Mouse (Mus musculus) forebrain, embryonic 13.5 days (tissue): Measurements from ENCODE around the gene Gucy2c. TPM values are rescaled to one million over a fixed set of nuclear protein-coding genes. Genes with fewer than 3 reads are reported as not detected.

Source experiments
- ATAC-seq: fragments of 200-750 bp; cut with Nextera tagmentation; 2 replicates; pipeline ENCODE4 v1.8.0; 2017
- H3K27ac ChIP-seq: fragments of 300-500 bp; sonication (generic); 2 replicates; pipeline ENCODE4 v1.5.1; 2015; ENCODE audit warnings: inconsistent platforms, mild to moderate bottlenecking, moderate library complexity
- H3K27me3 ChIP-seq: fragments of 300-500 bp; sonication (generic); 2 replicates; pipeline ENCODE4 v1.6.1; 2015; ENCODE audit warnings: mild to moderate bottlenecking, inconsistent platforms
- H3K36me3 ChIP-seq: fragments of 300-500 bp; sonication (generic); 2 replicates; pipeline ENCODE4 v1.6.1; 2015; ENCODE audit warnings: mild to moderate bottlenecking, inconsistent platforms; ENCODE audit not compliant: poor library complexity, severe bottlenecking
- H3K4me1 ChIP-seq: fragments of 300-500 bp; sonication (generic); 2 replicates; pipeline ENCODE4 v1.6.1; 2015; ENCODE audit warnings: inconsistent platforms
- H3K4me2 ChIP-seq: fragments of 300-500 bp; sonication (generic); 2 replicates; pipeline ENCODE4 v1.6.1; 2015; ENCODE audit warnings: inconsistent platforms, mild to moderate bottlenecking, moderate library complexity
- H3K4me3 ChIP-seq: fragments of 300-500 bp; sonication (generic); 2 replicates; pipeline ENCODE4 v1.5.1; 2015; ENCODE audit warnings: mild to moderate bottlenecking, inconsistent platforms
- H3K9ac ChIP-seq: fragments of 300-500 bp; sonication (generic); 2 replicates; pipeline ENCODE4 v1.6.1; 2015; ENCODE audit warnings: mild to moderate bottlenecking, inconsistent platforms
- H3K9me3 ChIP-seq: fragments of 300-500 bp; sonication (generic); replicated peaks from 2 replicates; pipeline ENCODE4 v1.6.1; 2016; ENCODE audit warnings: inconsistent platforms
- WGBS: fragments of 180-500 bp; shearing (Covaris S2); methylation state at CpG from one replicate; pipeline ENCODE4 v1.1.7; 2015; 5-methylcytosine and 5-hydroxymethylcytosine counted together
- polyA plus RNA-seq: library from polyadenylated mRNA; unstranded; fragments of >200 nt; fragmentation: Nextera tagmentation; extraction: Ambion mirVana; gene quantifications from 2 replicates; pipeline ENCODE4 v1.2.1, GENCODE M21; 2015

The Gucy2c gene
- 0.13 TPM in 2 replicates for polyA plus RNA-seq

DNA sequence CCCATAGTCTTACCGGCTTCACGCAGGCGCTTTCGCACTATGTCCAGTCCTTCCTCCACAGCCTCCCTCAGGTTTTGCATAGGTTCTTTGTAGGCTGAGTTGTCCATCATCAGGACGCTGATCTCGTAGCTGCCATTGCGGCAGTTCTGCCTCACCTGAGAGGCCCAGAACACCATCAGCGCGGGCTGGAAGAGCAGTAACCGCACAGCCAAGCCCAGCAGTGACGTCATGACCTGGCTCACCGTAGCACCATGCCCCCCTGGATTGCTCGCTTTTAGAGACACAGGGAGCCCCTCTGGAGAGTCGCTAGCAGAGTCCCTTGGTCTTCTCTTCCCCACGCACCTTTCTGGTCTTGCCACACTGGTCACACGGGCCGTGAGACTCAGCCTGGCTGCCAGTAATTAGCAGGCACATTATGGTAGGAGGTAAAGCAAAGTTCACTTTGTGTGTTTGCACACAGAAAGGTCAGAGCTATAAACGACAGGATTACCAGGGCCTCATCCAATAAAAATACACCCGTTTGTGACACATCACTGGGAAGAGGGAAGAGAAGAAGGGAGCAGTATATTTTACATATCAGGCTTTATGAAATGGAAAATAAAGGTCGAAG, at the start of gene Gucy2c:
TSS of gene Gucy2c (minus strand) at position 389 of the 610 bp plus-strand sequence.
- no peaks in the 10 kb centered on the region for H3K27me3 ChIP-seq
- no peaks in the 10 kb centered on the region for H3K4me1 ChIP-seq
- no peak within 1 kb of the TSS for H3K9ac ChIP-seq
- no peak within 1 kb of the TSS for H3K4me2 ChIP-seq
- 81% methylated on average over 20 of the region's 20 CpGs for WGBS
- no peak within 1 kb of the TSS for H3K4me3 ChIP-seq
- H3K9me3 ChIP-seq = no peaks in the 10 kb centered on the region
- no peak for ATAC-seq
- H3K36me3 ChIP-seq = no peaks in the 10 kb centered on the region
- no peak within 1 kb of the TSS for H3K27ac ChIP-seq

DNA sequence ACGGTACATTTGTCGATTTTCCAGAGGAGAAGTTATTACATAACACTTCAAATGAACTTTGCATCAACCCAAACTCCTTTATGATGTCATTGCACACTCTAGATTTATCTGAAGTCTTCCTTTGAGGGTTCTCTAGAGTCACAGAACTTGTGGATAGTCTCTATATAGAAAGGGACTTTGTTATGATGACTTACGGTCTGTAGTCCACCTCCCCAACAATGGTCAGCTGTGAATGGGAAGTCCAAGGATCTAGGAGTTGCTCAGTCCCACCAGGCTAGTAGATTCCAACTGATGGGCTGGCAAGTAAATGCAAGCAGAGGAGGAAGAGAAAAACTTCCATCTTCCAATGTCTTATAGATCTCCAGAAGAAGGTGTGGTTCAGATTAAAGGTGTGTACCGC, 47.1 kb upstream of the Gucy2c start:
- peak overlapping the region; percentile 79 for H3K4me3 ChIP-seq
- peaks cover 18% of the 10 kb centered on the region for H3K36me3 ChIP-seq
- H3K4me2 ChIP-seq = peak overlapping the region; percentile 60
- no peak; the same call in 1 of the 2 replicates for ATAC-seq
- H3K9me3 ChIP-seq = no peaks in the 10 kb centered on the region
- H3K9ac ChIP-seq = peak overlapping the region; percentile 61
- peaks cover 12% of the 10 kb centered on the region; the same call in 1 of the 2 replicates for H3K27me3 ChIP-seq
- peaks cover 13% of the 10 kb centered on the region for H3K4me1 ChIP-seq
- peak overlapping the region; percentile 58; the same call in 1 of the 2 replicates for H3K27ac ChIP-seq
- WGBS = 35% methylated on average over 4 of the region's 4 CpGs

DNA sequence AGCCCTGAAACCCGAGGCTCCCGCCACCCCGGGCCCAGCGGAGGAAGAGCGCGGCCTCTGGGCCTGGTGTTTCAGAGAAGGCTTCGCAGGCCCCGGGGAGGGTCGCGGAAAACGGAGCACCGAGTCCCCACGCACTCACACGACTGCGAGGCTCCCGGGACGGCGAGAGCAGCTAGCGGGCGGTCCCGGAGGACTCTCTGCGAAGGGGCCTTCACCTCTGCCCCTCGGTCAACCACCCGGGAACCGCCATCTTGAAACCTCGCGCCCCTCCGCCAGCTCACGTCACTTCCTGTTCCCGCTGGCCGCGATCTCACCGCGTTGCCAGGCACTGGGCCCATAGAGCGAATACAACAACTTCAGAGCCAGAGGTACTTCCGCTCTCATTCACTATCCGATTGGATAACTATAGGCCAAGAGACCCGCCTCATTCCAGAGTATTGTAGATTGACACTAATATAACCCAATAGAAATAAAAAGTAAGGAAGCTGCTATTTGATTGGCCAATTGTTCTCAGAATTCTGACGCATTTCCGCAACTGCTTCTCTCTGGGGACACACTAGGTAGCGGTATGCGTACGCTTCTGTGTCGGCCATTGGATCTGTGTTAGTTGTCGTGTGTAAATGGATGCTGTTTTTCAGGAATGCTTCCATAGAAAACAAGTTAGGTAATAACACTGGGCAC, 46.5 kb upstream of the Gucy2c start, which contains the start of gene Wbp11:
TSS of gene Wbp11 (minus strand) at position 353 of the 681 bp plus-strand sequence.
- Histone ChIP-seq H3K9me3 (no peaks in the 10 kb centered on the region), H3K4me3 (peak within 1 kb of the TSS; percentile 79), H3K4me2 (peak within 1 kb of the TSS; percentile 78), H3K27me3 (peaks cover 12% of the 10 kb centered on the region; the same call in 1 of the 2 replicates), H3K36me3 (peaks cover 21% of the 10 kb centered on the region), H3K27ac (peak within 1 kb of the TSS; percentile 58; the same call in 1 of the 2 replicates), H3K9ac (peak within 1 kb of the TSS; percentile 88), H3K4me1 (peaks cover 13% of the 10 kb centered on the region)
- peak; percentile 100 for ATAC-seq
- WGBS = under 1% methylated on average over 45 of the region's 45 CpGs

DNA sequence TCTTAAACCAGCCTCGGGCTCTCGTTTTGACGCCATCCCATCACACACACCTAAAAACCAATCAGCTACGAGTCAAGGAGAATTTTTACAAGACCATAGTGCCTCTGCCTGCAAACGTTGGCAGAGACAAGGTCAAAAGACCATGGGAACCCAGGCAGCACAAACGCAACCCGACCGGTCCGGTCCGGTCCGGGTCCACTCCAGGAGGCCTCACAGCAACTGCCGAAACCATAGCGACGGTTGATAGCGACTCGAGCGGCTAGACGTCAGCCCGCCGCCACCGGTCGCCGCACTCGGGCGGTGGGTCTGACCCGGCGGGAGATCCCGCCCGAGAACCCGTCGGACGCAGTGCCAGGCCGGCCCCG, 45.9 kb upstream of the Gucy2c start, which contains the start of gene BC049715:
TSS of gene BC049715 (plus strand) at position 111 of the 365 bp plus-strand sequence.
- H3K27ac ChIP-seq = peak within 1 kb of the TSS; percentile 58; the same call in 1 of the 2 replicates
- peak within 1 kb of the TSS; percentile 79 for H3K4me3 ChIP-seq
- peaks cover 13% of the 10 kb centered on the region for H3K4me1 ChIP-seq
- H3K4me2 ChIP-seq = peak within 1 kb of the TSS; percentile 78
- WGBS = under 1% methylated on average over 34 of the region's 34 CpGs
- H3K9me3 ChIP-seq = no peaks in the 10 kb centered on the region
- H3K9ac ChIP-seq = peak within 1 kb of the TSS; percentile 88
- no peak; the same call in 1 of the 2 replicates for ATAC-seq
- H3K27me3 ChIP-seq = peaks cover 12% of the 10 kb centered on the region; the same call in 1 of the 2 replicates
- peaks cover 26% of the 10 kb centered on the region for H3K36me3 ChIP-seq

DNA sequence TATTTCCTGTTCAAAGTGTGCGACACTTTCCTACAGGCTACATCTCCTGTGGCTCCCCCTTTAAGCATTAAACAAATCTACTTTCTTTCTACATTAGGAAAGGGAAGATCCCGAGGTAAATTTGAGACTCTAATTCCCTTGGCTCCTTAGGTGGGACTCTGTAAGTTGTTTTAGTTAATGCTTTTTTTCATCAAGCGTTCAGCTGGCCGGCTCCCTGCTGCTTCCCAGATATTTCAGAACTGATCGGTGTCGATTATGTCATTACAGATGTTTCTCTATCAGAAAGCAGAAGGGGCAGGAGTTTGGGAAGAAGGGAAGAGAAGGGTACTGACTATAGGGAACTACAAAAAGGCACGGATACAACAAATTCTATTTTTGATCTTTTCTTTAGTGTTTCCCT, 45.6 kb upstream of the Gucy2c start:
- H3K36me3 ChIP-seq = peaks cover 30% of the 10 kb centered on the region

DNA sequence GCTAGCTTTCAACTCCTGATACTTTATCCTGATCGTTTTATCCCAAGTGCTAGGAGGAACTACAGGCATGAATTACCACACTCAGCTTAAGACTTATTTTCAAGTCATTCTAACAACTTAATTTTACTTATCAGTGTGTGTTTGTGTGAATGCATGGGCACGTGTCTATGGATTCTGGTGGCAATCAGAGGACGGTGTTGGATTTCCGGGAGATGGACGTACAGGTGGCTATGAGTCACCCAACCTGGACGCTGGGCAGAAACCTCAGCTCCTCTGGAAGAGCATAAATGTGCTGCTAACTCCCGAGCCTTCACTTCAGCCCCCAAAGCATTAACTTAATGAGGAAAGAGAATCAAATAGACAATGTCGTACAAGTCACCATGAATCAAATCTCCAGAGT, 43.4 kb upstream of the Gucy2c start:
- Histone ChIP-seq H3K4me3 (no peak overlapping the region), H3K27ac (no peak overlapping the region), H3K36me3 (peaks cover 51% of the 10 kb centered on the region), H3K27me3 (no peaks in the 10 kb centered on the region), H3K9me3 (no peaks in the 10 kb centered on the region), H3K9ac (no peak overlapping the region), H3K4me1 (peaks cover 13% of the 10 kb centered on the region), H3K4me2 (no peak overlapping the region)
- 95% methylated on average over 8 of the region's 8 CpGs for WGBS
- no peak for ATAC-seq

More for the DNA sequence above, 45.6 kb upstream of the Gucy2c start:
- H3K4me1 ChIP-seq = peaks cover 13% of the 10 kb centered on the region
- H3K27me3 ChIP-seq = peaks cover 12% of the 10 kb centered on the region; the same call in 1 of the 2 replicates
- peak overlapping the region; percentile 79 for H3K4me3 ChIP-seq
- no peaks in the 10 kb centered on the region for H3K9me3 ChIP-seq
- peak overlapping the region; percentile 88 for H3K9ac ChIP-seq
- H3K4me2 ChIP-seq = peak overlapping the region; percentile 78
- WGBS = 18% methylated on average over 7 of the region's 7 CpGs
- no peak overlapping the region for H3K27ac ChIP-seq
- no peak for ATAC-seq

DNA sequence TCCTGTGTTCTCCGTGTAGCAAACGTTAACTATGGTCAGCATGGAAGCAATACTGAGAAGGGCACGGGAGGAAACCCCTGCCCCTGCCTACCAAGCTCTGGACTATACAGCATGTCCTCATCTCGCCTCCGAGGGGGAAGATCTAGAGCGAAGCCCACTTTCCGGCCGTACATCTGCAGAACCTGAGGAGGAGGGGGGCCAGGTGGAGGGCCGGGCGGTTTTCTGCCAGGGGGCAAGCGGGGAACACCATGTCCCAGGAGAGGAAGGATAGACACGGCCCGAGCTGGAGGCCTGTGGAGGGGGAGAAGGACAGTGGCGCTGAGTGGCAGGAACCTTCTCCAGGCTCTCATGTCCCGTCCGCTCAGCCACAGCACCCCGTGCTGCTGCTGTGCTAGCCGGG, 39.5 kb upstream of the Gucy2c start:
- ATAC-seq = no peak
- Histone ChIP-seq H3K9me3 (no peaks in the 10 kb centered on the region), H3K4me1 (no peaks in the 10 kb centered on the region), H3K4me3 (no peak overlapping the region), H3K9ac (no peak overlapping the region), H3K27ac (no peak overlapping the region), H3K27me3 (no peaks in the 10 kb centered on the region), H3K4me2 (no peak overlapping the region), H3K36me3 (peaks cover 90% of the 10 kb centered on the region)
- 97% methylated on average over 18 of the region's 18 CpGs for WGBS

DNA sequence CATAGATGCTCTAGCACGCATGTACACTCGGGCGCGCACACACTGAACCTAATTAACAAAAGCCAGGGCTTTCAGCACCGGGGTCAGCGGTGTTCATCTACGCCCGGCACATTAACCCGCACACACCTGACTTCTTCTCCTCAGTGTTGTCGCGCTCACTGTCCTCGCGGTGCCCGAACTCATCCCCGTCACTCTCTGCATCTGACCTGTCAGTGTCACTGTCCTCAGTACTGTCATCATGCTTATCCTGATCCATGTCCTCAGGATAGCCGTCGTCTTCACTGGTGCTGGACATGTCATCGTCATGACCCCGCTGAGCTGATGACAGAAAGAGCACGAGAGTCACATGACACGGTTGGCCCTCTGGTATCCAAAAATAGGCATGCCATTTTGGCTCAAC, 38.8 kb upstream of the Gucy2c start:
- Histone ChIP-seq H3K9ac (no peak overlapping the region), H3K4me2 (no peak overlapping the region), H3K4me1 (no peaks in the 10 kb centered on the region), H3K9me3 (no peaks in the 10 kb centered on the region), H3K36me3 (peaks cover 92% of the 10 kb centered on the region), H3K27ac (no peak overlapping the region), H3K4me3 (no peak overlapping the region), H3K27me3 (no peaks in the 10 kb centered on the region)
- WGBS = 96% methylated on average over 21 of the region's 21 CpGs
- ATAC-seq = no peak

DNA sequence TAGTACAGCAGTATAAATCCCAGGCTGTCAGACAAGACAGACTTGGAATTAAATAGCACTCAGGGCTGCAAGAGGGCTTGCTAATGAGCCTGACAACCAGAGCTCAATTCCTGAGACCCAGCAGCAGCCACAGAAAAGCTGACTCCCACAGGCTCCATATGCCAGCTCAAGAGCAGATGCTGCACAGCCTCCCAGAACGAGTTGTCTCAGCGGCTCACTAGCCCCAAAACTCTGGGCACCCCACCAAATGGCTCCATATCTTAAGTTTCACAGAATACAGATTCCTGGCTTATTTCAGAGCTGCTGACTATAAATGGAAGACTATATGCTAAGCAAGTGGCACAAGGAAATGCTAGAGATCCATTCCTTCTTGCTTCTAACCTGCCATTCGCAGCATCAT, 36.0 kb upstream of the Gucy2c start:
- Histone ChIP-seq H3K4me2 (no peak overlapping the region), H3K36me3 (peaks cover 95% of the 10 kb centered on the region), H3K9ac (no peak overlapping the region), H3K4me3 (no peak overlapping the region), H3K27ac (no peak overlapping the region), H3K27me3 (no peaks in the 10 kb centered on the region), H3K9me3 (no peaks in the 10 kb centered on the region), H3K4me1 (no peaks in the 10 kb centered on the region)
- 100% methylated on average over 3 of the region's 3 CpGs for WGBS
- peak; percentile 46; the same call in 1 of the 2 replicates for ATAC-seq

DNA sequence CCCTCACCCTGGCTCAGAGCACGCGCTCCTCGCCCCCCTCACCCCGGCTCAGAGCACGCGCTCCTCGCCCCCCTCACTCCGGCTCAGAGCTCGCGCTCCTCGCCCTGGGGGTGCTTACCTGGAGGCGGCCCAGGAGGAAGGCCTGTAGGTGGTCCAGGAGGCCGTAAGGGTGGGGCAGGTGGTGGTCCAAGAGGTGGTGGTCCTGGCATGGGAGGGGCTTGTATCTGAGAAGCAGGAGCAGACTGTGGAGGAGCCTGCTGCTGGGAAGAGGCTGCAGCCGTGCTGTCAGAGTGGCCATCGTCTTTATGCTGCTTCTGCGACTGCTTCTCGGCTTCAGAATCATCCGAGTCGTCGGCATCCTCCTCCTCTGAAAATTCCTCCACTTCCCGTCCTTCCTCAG, 35.3 kb upstream of the Gucy2c start:
- Histone ChIP-seq H3K36me3 (peaks cover 95% of the 10 kb centered on the region), H3K27ac (no peak overlapping the region), H3K4me1 (no peaks in the 10 kb centered on the region), H3K27me3 (no peaks in the 10 kb centered on the region), H3K4me3 (no peak overlapping the region), H3K4me2 (no peak overlapping the region), H3K9ac (no peak overlapping the region), H3K9me3 (no peaks in the 10 kb centered on the region)
- WGBS = 94% methylated on average over 21 of the region's 21 CpGs
- ATAC-seq = no peak

DNA sequence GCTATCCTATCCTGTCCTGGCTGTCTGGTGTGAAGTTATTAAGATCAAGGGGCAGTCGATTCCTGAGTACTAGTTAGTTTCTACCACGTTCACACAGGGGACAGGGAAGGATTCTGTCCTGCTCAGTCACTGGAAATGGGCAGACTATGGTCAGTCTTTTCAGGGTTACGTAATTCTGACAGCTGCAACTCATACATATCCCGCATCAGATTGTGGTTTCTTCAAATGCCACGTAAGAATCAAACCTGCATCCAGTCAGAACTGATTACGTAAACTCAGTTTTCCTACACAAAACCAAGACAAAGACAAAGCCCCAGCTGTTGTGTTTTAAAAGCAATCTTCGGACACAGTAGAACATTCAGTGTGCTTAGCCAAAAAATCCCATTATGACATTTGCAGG, 33.8 kb upstream of the Gucy2c start:
- no peak for ATAC-seq
- 95% methylated on average over 7 of the region's 7 CpGs for WGBS
- H3K27ac ChIP-seq = no peak overlapping the region

DNA sequence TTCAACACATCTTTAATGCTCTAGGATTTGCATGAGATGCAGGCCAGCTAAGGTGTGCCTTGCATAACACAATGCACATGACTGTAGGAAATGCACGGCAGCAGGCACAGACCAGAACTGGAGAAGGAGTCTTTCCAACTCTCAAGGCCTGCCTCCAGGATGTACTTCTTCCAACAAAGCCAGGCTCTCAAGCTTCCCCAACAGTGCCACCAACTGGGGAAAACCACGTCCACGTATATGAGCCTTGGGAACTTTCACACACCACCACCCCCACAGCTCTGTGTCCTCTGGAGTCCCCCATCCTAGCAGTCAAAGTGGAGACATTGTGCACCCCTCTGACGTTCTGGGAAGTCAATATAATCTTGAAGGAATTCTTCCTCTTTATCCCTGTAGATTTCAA, 31.6 kb upstream of the Gucy2c start:
- Histone ChIP-seq H3K9ac (no peak overlapping the region), H3K4me3 (no peak overlapping the region), H3K27me3 (no peaks in the 10 kb centered on the region), H3K4me2 (no peak overlapping the region), H3K4me1 (peaks cover 16% of the 10 kb centered on the region), H3K9me3 (no peaks in the 10 kb centered on the region), H3K27ac (no peak overlapping the region), H3K36me3 (peaks cover 67% of the 10 kb centered on the region)
- WGBS = 50% methylated on average over 4 of the region's 4 CpGs
- ATAC-seq = no peak

More for the DNA sequence above, 33.8 kb upstream of the Gucy2c start:
- peaks cover 89% of the 10 kb centered on the region for H3K36me3 ChIP-seq
- H3K27me3 ChIP-seq = no peaks in the 10 kb centered on the region
- no peaks in the 10 kb centered on the region for H3K4me1 ChIP-seq
- no peaks in the 10 kb centered on the region for H3K9me3 ChIP-seq
- no peak overlapping the region for H3K9ac ChIP-seq
- no peak overlapping the region for H3K4me2 ChIP-seq
- H3K4me3 ChIP-seq = no peak overlapping the region
